Mouse (Mus musculus) spleen, adult 12 weeks (tissue): Measurements from ENCODE around the gene Mrps25.

Experiments used
- DNase-seq: peaks from one replicate; pipeline ENCODE4 v3.0.0; 2022; ENCODE audit warnings: low spot score

Gene Mrps25

GRCm38 (mm10) chr6:92183621-92184131 lies at the start of gene Mrps25:
Mrps25 (minus strand) TSS chr6:92184033.
- peak; percentile 51 for DNase-seq

DNA sequence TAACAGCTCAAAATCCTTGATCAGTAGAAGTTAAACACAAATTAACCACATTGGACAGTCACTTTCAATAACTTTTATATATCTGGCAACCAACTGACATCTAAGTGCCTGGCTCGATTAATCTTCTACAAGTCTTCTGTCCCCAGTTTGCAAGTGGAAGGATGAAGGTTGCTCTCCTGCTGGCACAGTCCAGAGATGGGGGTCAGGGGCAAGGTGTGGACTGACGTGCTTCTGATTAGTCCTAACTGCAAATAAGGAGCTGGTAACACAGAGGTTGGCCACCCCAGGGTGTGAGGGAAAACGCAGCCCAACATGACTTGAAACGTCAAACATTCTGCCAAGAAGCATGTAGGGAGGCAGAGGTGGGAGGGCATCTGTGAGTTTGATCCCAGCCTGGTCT lies 47.9 kb upstream of the Mrps25 start:
- DNase-seq, result no peak

- DNase-seq, result no peak
Observed at GRCm38 (mm10) chr6:92231356-92231755, 47.5 kb upstream of the Mrps25 start.

DNA sequence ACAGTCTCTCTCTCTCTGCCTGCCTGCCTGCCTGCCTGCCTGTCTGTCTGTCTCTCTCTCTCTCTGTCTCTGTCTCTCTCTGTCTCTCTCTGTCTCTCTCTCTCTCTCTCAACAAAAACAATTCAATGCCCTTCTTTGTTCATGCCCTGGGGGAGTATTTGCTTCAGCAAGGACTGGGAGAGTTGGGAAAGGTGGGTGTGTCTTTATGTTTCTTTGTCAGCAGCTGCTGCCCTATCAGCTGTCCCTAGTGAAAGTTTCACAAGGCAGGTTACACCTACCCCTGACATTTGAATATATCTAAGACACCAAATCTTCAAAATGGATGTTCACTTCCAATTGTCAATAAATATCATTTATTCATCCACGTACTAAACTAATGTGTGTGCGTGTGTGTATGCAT lies 45.8 kb upstream of the Mrps25 start:
- no peak for DNase-seq

GRCm38 (mm10) chr6:92229103-92229502 lies 45.3 kb upstream of the Mrps25 start:
- no peak for DNase-seq

DNA sequence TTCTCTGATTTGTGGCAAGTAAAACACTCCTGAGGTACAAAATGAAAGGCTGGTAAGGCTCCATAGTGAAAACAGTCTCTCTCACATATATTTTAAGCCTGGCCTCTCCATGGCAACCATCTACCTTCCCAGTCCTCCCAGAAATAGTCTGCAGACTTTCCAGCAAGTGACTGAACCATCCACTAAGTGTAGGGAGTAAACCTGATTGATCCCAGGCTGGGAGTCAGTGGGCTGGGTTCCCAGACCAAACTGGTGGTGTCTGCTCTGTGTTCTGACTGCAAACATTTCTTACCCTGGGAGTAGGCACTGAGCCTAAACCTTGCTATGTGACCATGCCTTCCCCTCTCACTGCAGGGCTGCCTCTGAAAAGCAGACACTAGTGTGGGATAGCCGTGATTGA lies 41.1 kb upstream of the Mrps25 start:
- DNase-seq, result no peak

GRCm38 (mm10) chr6:92222021-92222420 lies 38.2 kb upstream of the Mrps25 start:
- DNase-seq, result no peak

GRCm38 (mm10) chr6:92221604-92222003 lies 37.8 kb upstream of the Mrps25 start:
- no peak for DNase-seq

- DNase-seq, result no peak
Observed at GRCm38 (mm10) chr6:92219445-92219844, 35.6 kb upstream of the Mrps25 start.

GRCm38 (mm10) chr6:92214773-92215449 lies 31.1 kb upstream of the Mrps25 start, which contains the start of gene Rbsn:
Rbsn (minus strand) TSS chr6:92214925.
- DNase-seq, result peak; percentile 82

GRCm38 (mm10) chr6:92214055-92214772 lies 30.4 kb upstream of the Mrps25 start:
- no peak for DNase-seq

DNA sequence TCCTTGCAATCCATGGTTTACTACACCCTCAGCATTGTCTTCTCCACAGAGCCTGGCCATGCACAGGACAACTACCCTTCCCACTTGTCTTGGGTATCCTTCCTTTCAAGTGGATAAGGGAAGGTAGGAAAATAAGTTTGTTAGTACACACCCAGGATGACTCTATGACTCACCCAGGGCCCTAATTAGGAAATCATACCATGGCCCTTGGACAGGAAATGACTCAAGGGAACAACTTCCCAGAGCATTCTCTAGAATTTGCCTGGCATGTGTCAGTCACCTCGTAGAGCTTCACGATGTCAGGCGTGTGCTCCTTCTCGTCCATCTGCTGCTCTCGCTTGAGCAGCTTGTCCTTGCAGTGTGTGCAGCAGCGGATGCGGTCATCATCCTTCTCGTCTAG lies 15.6 kb upstream of the Mrps25 start:
- no peak for DNase-seq

- no peak for DNase-seq
Observed at GRCm38 (mm10) chr6:92184178-92184577, 345 bp upstream of the Mrps25 start.

- DNase-seq, result no peak
Observed at GRCm38 (mm10) chr6:92176450-92176849, 7.4 kb downstream of the Mrps25 start.

- no peak for DNase-seq
Observed at GRCm38 (mm10) chr6:92162724-92163123, 21.1 kb downstream of the Mrps25 start.

DNA sequence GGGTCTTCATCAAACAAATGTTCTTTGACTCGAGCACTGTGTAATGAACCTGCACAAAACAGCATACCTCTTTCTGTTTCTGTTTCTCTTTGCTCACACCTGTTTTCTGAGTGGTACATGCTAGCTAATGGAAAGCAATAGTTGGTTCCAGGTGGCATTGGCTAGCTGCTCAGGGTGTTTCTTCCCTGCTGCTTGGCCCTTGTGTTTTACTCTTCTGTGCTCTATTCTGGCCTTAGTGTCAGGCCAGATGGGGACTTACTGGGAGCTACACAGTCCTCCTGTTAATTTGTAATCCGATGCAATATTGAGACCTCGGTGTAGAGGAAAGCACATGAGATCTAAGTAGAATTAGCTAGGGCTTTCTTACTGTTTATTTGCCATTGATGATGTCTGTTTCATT lies 25.0 kb downstream of the Mrps25 start:
- DNase-seq, result no peak

DNA sequence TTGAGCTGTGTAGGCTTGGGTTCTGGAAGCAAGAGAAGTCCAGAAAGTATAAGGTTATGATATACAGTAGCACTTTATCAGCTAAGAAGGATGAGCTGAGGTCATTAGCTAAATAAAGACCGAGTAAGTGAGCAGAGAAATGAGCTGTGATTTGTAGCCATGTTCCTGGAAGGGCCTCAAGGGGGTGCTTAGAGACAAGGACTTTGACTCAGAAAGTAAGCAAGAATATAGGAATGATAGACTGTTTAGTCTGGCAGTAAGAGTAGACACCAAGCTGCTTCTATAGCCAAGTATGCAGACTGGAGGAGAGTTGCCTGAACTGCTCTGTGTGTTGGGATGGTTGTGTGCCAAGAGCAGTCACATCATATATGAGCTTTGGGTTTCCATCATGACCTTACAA lies 30.1 kb downstream of the Mrps25 start:
- no peak for DNase-seq

DNA sequence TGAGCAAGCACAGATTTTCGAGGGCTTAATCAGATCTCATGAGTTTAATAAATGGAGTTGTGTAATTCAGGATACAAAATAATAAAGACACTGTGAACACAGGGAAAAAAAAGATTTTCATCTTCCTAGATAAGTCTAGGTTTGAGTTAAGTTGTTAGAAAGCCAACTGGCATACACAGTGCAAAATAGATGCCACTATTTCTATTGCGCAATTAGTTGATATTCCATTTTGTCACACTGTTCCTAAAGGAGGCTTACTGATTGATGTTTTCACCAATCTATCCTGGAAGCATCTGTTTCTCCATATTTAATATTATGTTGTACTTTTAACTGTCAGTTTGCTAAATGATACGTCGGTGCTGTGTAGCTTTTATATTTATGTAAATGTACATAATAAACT lies 38.0 kb downstream of the Mrps25 start:
- no peak for DNase-seq

- no peak for DNase-seq
Observed at GRCm38 (mm10) chr6:92136356-92136755, 47.5 kb downstream of the Mrps25 start.

- DNase-seq, result no peak
Observed at GRCm38 (mm10) chr6:92133617-92134016, 50.2 kb downstream of the Mrps25 start.

GRCm38 (mm10) chr6:92132021-92132911 lies 51.6 kb downstream of the Mrps25 start:
- no peak for DNase-seq

DNA sequence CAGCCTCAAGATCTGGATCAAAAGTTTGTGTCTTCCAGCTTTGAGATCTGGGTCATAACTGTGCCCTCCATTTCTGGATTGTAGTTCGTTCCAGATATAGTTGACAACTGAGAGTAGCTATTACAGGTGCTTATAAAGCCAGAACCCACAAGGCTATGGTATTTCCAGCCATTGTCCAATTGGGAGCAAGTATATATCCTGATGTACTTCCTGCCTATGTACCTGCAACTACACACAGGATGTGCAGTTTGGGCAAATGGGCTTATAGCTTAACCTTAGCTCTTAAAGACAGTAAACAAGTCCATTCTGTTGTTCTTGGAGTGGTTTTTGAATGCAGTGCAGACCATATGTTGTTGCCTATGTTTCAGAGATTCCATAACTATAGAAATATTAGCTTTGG lies 52.4 kb downstream of the Mrps25 start:
- DNase-seq, result no peak
